Mouse (Mus musculus): Measurements from ENCODE around the gene Coro7.
"Not testable (repeated sequence)": the region's sequence is repeated elsewhere in the genome, so short reads cannot be mapped to it uniquely, and the experiment has no call there.

Gene Coro7

DNA sequence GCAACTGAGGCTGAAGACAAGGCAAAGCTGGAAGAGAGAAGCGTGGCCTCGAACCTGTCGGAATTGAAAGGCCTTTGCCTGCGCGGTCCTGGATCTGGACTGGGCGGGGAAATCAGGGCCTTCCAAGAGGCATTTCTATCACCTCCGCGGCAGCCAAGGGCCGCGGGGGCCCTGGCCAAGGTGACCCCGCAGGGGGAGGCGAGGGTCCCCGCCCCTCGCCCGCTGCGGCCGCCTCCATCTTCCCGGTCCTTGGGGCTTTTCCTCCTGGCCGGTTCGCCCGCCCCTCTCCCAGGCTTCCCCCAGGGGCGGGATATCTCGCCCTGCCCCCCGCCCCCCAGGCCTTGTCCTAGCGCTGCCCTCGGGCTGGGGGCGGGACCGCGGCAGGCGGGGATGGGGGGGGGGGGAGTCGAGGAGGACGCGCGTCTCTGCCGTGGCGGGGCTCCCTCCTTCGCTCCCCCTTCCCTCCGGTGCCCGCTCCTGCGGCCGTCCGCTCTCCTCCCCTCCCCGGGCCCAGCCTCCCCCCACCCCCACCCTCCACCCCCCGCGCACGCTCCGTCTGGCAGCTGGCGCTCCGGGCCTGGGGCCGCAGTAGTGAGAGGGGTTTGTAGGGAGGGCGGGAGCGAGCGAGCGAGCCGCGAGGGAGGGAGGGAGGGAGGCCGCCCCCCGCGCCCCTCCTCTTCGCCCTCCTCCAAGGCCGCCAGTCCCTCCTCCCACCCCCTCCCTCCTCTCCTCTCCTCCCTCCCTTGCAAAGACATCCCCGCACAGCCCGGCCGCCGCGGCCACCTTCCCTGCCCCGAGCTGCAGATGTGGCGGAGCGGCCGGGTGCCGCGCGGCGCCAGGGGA lies 85.4 kb downstream of the Coro7 start, which contains the start of gene Glis2:
Gene Glis2, plus strand, starts transcription at position 743 of the 843 bp plus-strand sequence.
- DNase-seq = peak; percentile 36 to 55

DNA sequence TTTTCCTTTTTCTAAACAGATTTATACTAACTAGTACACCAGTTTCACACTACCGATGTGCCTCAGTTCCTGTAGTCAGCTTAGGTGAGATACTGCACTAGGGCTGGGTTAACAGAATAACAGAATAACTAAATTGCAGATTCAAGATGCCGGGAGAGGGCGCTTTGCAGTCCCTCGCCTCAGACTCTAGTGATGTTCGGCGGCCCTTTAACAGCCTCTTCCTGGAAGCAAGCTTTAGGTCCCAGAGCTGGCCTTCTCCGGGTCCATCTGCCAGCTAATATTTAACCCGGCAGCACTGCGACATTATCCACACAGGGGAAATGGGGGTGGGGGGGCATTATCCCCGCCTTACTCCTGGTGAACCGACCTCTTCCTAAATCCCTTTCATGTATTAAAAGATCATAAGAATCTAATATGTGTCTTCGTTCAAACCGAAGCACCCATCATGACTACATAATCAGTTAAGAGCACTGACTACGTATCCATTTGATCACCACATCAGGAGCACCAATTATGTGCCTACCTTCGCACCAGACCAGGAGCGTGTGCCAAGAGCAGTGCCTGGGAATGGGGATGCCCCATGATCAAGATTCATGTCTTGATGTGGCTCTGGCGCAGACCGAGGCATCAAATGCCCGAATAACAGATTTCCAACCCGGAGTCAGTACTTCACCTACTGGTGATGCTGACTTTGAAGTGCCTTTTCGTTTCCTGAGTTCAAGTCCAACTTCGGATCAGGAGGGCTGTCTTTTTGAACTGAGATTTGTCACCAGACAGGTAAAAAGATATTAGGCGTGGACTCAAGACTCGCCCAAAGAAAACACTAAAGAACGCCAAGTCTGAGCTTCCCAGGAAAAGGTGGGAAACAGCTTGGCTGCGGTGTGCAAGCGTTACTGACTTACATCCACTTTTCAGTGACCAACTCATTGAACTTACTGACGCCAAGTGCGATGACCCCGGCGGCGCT lies 86.4 kb downstream of the Coro7 start:
- peak; percentile 66 to 72 for DNase-seq

DNA sequence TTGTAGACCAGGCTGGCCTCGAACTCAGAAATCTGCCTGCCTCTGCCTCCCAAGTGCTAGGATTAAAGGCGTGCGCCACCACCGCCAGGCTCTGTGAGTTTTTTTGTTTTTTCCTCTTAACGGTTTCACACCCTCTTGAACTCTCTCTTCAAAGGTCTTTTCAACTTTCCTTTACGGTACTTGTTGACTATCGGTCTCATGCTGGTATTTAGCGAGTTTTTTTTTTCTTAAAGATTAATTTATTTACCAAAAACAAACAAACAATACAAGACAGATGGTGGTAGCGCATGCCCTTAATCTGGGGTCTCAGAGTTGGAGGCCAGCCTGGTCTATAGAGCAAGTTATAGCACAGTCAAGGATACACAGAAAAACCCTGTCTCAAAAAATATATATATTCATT lies 89.3 kb downstream of the Coro7 start:
- DNase-seq = no peak

DNA sequence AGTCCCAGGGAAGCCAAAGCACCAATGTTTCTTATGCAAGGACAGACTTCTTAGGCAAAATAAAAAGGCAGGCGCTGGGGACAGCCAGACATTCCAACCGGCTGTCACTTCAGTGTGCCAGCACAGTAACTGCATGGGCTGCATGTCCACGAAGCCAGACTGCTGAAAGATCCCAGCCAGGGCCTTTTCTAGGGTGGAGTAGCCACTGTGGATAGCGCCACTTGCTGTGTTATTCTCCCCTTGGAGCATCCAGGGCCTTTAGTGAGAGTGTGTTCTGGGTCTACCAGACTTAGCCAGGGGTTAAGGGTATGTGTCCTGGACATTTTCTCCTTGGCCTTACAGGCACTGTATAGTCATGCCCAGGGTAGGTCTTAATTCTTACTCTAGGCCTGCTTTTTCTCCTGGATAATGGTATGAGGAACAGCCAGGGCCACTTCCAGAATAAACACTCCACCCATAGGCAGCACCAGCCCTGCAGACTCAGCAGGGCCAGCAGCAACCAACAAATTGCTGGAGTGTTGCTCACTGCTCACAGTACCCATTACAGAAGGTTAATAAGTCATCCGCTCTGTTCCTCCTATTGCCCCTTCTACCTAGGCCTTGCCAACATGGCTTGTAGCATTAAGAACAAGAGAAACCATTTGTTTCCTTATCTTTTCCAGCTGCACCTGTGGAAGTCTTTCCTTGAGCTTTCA lies 91.9 kb downstream of the Coro7 start:
- no peak for DNase-seq

DNA sequence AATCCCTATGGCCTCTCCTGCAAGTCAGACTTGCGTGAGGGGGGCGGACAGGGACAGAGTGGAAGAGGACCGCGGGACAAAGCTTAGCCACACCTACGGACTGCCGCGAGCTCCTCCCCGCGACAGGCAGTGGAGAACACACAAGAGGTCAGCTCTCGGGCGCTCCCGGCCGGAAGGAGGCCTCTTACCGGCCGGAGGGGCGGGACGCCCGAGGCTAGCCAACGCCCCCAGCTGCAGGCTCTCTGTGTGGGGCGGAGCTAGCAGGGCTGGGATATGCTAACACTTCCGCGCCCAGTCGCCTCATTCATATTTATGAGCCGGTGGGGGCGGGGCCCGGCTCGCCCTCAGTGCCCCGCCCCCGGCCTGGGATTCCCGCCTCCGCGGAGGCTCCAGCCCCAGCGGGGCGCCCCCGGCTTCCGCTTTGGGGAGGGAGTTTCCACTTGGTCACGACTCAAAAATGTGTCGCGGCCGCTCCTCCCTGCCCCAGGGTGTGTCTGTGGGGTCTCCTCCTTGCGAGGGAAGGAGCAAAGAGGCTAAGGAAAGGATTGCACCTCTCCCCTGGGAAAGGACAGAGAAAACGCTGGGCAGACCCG lies 93.0 kb downstream of the Coro7 start:
- peak; percentile 85 to 90 for DNase-seq

DNA sequence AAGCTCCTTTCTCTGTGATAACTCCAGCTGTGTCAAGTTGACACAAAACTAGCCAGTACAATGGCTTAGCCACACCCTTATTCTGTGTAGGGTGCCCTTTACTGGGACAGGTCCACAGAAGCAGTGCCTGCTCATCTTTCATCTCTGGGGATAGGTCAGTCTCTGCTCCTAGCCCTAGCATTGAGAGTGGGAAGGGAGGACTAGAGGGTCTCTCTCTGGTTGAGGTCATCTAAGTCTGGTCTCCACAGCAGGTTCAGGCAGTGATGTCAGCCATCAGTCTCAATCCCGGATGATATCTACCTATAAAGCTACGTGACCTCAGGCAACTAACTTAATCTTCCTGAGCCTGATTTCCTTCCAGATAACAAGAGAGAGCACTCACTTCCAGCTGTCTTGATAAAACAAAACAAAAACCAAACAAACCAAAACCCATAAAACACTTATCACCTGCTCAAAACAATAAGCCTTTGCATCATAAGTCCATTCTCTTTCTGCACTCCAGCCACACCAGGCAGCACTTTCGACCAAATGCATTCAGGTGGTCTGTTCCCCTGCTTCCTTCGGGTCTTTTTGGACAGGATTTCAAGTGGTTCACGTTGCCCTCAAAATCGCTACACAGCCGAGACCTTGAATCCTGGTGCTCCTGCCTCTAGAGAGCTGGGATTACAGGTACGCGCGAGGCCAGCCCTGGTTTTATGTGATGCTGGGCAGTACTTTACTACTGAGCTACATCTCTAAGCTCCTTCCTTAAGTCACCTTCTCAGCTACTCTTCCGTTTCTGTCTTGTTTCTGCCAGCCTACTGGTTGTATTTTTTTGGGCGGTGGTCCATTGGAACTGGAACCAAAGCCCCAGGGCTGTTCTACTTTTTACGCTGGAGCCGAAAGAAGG lies 93.7 kb downstream of the Coro7 start:
- no peak for DNase-seq

DNA sequence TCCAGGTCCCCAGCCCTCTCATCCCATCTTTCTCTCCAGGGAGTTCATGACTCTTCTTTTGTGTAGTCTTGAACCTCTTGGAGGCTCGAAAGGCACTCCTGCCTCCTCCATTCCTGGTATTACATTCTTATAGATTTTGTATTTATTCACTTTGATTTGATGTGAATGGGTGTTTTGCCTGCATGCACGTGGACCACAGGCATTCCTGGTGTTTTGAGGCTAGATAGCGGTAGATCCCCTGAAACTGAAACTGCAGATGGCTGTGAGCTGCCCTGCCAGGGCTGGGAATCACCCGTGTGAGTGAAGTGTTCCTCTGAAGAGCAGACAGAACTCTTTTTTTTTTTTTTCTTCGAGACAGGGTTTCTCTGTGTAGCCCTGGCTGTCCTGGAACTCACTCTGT lies 95.1 kb downstream of the Coro7 start:
- no peak for DNase-seq

DNA sequence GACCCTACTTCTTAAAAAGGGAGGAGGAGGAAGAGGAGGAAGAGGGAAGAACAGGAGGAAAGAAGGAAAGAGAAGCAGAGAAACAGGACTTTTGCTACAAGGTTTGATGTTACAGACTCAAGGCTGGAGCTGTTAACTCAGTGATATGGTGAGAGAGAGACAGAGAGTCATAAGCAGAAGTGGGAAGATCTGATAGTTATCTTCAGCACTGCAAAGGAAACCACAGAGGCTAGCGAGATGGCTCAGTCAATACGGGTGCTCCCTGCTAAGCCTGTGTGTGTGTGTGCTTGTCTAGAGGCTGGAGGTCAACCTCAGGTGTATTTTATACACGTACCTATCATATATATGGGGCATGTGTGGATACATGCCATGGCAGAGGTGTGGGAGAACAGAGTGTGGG lies 95.8 kb downstream of the Coro7 start:
- no peak for DNase-seq

DNA sequence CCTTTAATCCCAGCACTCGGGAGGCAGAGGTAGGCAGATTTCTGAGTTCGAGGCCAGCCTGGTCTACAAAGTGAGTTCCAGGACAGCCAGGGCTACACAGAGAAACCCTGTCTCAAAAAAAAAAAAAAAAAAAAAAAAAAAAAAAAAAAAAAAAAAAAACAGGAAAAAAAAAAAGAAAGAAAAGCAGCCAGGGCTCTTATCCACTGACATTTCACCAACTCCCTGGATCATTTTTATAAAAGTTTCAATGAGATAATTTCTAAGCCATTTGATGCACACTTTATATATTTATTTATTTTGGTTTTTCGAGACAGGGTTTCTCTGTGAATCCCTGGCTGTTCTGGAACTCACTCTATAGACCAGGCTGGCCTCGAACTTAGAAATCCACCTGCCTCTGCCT lies 98.4 kb downstream of the Coro7 start:
- DNase-seq = not testable (repeated sequence)

DNA sequence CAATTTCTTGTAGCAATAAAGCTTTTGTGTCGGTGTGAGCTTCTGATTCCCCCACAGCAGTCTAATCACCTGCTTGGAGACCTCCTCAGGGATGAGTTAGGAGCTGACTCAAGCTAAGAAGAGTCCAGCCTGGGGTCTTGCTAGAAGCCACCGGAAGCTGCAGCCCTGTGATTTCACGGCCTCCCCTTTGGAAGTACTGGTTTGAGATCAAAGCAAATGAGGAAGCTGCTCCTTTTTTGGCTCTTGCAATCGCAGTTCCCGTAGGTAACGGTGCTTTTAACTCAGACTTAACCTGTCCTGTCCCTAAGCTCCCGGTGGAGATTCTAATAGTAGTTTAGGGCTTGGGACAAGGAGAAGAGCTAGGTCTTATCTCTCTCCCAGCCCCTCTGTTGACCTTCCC lies 100.9 kb downstream of the Coro7 start:
- no peak for DNase-seq

DNA sequence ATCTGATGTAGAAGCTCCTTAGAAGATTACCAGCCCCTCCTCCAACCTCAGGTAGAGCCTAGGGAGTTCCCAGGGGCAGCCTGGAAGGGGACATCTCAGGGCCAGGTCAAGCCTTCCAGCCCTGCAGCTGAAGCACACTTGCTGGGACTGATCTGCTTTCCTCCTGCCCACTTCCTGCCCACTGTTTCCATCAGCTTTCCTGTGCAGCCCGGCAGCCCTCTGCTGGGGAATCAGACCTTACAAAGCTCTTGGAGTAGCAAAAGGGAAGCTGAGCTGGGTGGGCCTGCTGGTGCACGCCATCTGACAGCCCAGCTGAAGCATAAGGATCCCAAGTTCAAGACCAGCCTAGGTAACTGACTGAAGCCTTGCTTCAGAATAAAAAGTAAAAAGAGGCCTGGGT lies 102.7 kb downstream of the Coro7 start:
- no peak for DNase-seq
